Mouse (Mus musculus) stomach, embryonic 16.5 days (tissue): ENCODE measurements at regions not wholly inside any gene's neighbourhood (a gene's known extent, or its start where the extent isn't known, plus 50 kb on each side); places are given as distances from the start of the nearest gene placed in this dataset.

Source experiments
- ATAC-seq: fragments of 200-750 bp; cut with Nextera tagmentation; 2 replicates; pipeline ENCODE4 v1.8.0; 2017; ENCODE audit warnings: moderate number of reproducible peaks, moderate TSS enrichment; ENCODE audit not compliant: insufficient read depth, low FRiP score
- H3K27ac ChIP-seq: fragments of 300-500 bp; sonication (generic); 2 replicates; pipeline ENCODE4 v1.5.1; 2014; ENCODE audit warnings: low read length
- H3K27me3 ChIP-seq: fragments of 300-500 bp; sonication (generic); 2 replicates; pipeline ENCODE4 v1.6.1; 2014; ENCODE audit warnings: low read length, control low read depth, mixed read lengths; ENCODE audit not compliant: control insufficient read depth, insufficient read depth
- H3K36me3 ChIP-seq: fragments of 300-500 bp; sonication (generic); 2 replicates; pipeline ENCODE4 v1.6.1; 2014; ENCODE audit warnings: low read length; ENCODE audit not compliant: control insufficient read depth, insufficient read depth
- H3K4me1 ChIP-seq: fragments of 300-500 bp; sonication (generic); 2 replicates; pipeline ENCODE4 v1.6.1; 2014; ENCODE audit warnings: low read length, control low read depth, mixed read lengths; ENCODE audit not compliant: control insufficient read depth, insufficient read depth
- H3K4me2 ChIP-seq: fragments of 300-500 bp; sonication (generic); 2 replicates; pipeline ENCODE4 v1.6.1; 2014; ENCODE audit warnings: low read depth, low read length, mixed read lengths
- H3K4me3 ChIP-seq: fragments of 300-500 bp; sonication (generic); replicated peaks from 2 replicates; pipeline ENCODE4 v1.5.1; 2014; ENCODE audit warnings: mild to moderate bottlenecking, low read length
- H3K9ac ChIP-seq: fragments of 300-500 bp; sonication (generic); 2 replicates; pipeline ENCODE4 v1.6.1; 2014; ENCODE audit warnings: low read length
- H3K9me3 ChIP-seq: fragments of 300-500 bp; sonication (generic); replicated peaks from 2 replicates; pipeline ENCODE4 v1.6.1; 2016; ENCODE audit warnings: low read length, control low read depth; ENCODE audit not compliant: control insufficient read depth
- WGBS: fragments of 180-500 bp; shearing (Covaris S2); extraction: QIAGEN DNeasy Blood & Tissue Kit; methylation state at CpG from one replicate; pipeline ENCODE4 v1.1.7; 2014; 5-methylcytosine and 5-hydroxymethylcytosine counted together

- H3K9me3 ChIP-seq = no peaks in the 10 kb centered on the region
- WGBS = 92% methylated on average over 1 of the region's 1 CpGs
- H3K4me3 ChIP-seq = no peak overlapping the region
- no peaks in the 10 kb centered on the region for H3K4me1 ChIP-seq
- ATAC-seq = no peak
- H3K27ac ChIP-seq = no peak overlapping the region
- H3K27me3 ChIP-seq = no peaks in the 10 kb centered on the region
- no peak overlapping the region for H3K9ac ChIP-seq
- no peaks in the 10 kb centered on the region for H3K36me3 ChIP-seq
- H3K4me2 ChIP-seq = no peak overlapping the region
Observed at GRCm38 (mm10) chr14:96794806-96795205, 275.9 kb upstream of the Klhl1 start.

GRCm38 (mm10) chr14:96787917-96788316 is 269.0 kb upstream of the Klhl1 start:
- H3K4me2 ChIP-seq = no peak overlapping the region
- no peak overlapping the region for H3K9ac ChIP-seq
- ATAC-seq = no peak
- H3K4me3 ChIP-seq = no peak overlapping the region
- WGBS = 70% methylated on average over 3 of the region's 3 CpGs
- no peaks in the 10 kb centered on the region for H3K4me1 ChIP-seq
- H3K27ac ChIP-seq = no peak overlapping the region
- no peaks in the 10 kb centered on the region for H3K9me3 ChIP-seq
- no peaks in the 10 kb centered on the region for H3K27me3 ChIP-seq
- H3K36me3 ChIP-seq = no peaks in the 10 kb centered on the region

GRCm38 (mm10) chr14:96787286-96787685 is 268.4 kb upstream of the Klhl1 start:
- no peak for ATAC-seq
- Histone ChIP-seq H3K36me3 (no peaks in the 10 kb centered on the region), H3K4me1 (no peaks in the 10 kb centered on the region), H3K27me3 (no peaks in the 10 kb centered on the region), H3K4me2 (no peak overlapping the region), H3K4me3 (no peak overlapping the region), H3K9me3 (no peaks in the 10 kb centered on the region), H3K27ac (no peak overlapping the region), H3K9ac (no peak overlapping the region)
- 30% methylated on average over 1 of the region's 1 CpGs for WGBS

GRCm38 (mm10) chr14:96775801-96776200 is 256.9 kb upstream of the Klhl1 start:
- no peaks in the 10 kb centered on the region for H3K36me3 ChIP-seq
- H3K27ac ChIP-seq = no peak overlapping the region
- H3K4me3 ChIP-seq = no peak overlapping the region
- H3K4me2 ChIP-seq = no peak overlapping the region
- H3K27me3 ChIP-seq = no peaks in the 10 kb centered on the region
- no peak for ATAC-seq
- no peak overlapping the region for H3K9ac ChIP-seq
- no peaks in the 10 kb centered on the region for H3K9me3 ChIP-seq
- no peaks in the 10 kb centered on the region for H3K4me1 ChIP-seq
- 60% methylated on average over 1 of the region's 1 CpGs for WGBS

- Histone ChIP-seq H3K36me3 (no peaks in the 10 kb centered on the region), H3K9ac (no peak overlapping the region), H3K27ac (no peak overlapping the region), H3K4me1 (no peaks in the 10 kb centered on the region), H3K4me3 (no peak overlapping the region), H3K27me3 (no peaks in the 10 kb centered on the region), H3K4me2 (no peak overlapping the region), H3K9me3 (no peaks in the 10 kb centered on the region)
- no peak for ATAC-seq
- 88% methylated on average over 8 of the region's 8 CpGs for WGBS
Observed at GRCm38 (mm10) chr14:96760591-96760990, 241.7 kb upstream of the Klhl1 start.

GRCm38 (mm10) chr14:96733211-96733610 is 214.3 kb upstream of the Klhl1 start:
- ATAC-seq = no peak
- WGBS = 57% methylated on average over 4 of the region's 4 CpGs
- no peaks in the 10 kb centered on the region for H3K36me3 ChIP-seq

GRCm38 (mm10) chr14:96697086-96697485 is 178.2 kb upstream of the Klhl1 start:
- Histone ChIP-seq H3K4me3 (no peak overlapping the region), H3K9ac (no peak overlapping the region), H3K9me3 (no peaks in the 10 kb centered on the region), H3K27ac (no peak overlapping the region), H3K27me3 (no peaks in the 10 kb centered on the region), H3K36me3 (no peaks in the 10 kb centered on the region), H3K4me2 (no peak overlapping the region), H3K4me1 (no peaks in the 10 kb centered on the region)
- ATAC-seq = no peak

More at GRCm38 (mm10) chr14:96733211-96733610, 214.3 kb upstream of the Klhl1 start:
- no peaks in the 10 kb centered on the region for H3K4me1 ChIP-seq
- H3K27me3 ChIP-seq = no peaks in the 10 kb centered on the region
- no peaks in the 10 kb centered on the region for H3K9me3 ChIP-seq
- no peak overlapping the region for H3K4me3 ChIP-seq
- no peak overlapping the region for H3K9ac ChIP-seq
- H3K4me2 ChIP-seq = no peak overlapping the region
- no peak overlapping the region for H3K27ac ChIP-seq

GRCm38 (mm10) chr14:96690923-96691322 is 172.0 kb upstream of the Klhl1 start:
- ATAC-seq = no peak
- 60% methylated on average over 1 of the region's 1 CpGs for WGBS
- H3K27me3 ChIP-seq = no peaks in the 10 kb centered on the region
- H3K9ac ChIP-seq = no peak overlapping the region
- no peaks in the 10 kb centered on the region for H3K9me3 ChIP-seq
- no peak overlapping the region for H3K4me3 ChIP-seq
- no peaks in the 10 kb centered on the region for H3K36me3 ChIP-seq
- no peaks in the 10 kb centered on the region for H3K4me1 ChIP-seq
- H3K27ac ChIP-seq = no peak overlapping the region
- H3K4me2 ChIP-seq = no peak overlapping the region

GRCm38 (mm10) chr14:96683943-96684342 is 165.0 kb upstream of the Klhl1 start:
- Histone ChIP-seq H3K27me3 (no peaks in the 10 kb centered on the region), H3K9me3 (no peaks in the 10 kb centered on the region), H3K9ac (no peak overlapping the region), H3K36me3 (no peaks in the 10 kb centered on the region), H3K4me2 (no peak overlapping the region), H3K4me3 (no peak overlapping the region), H3K27ac (no peak overlapping the region), H3K4me1 (no peaks in the 10 kb centered on the region)
- no peak for ATAC-seq
- WGBS = 61% methylated on average over 5 of the region's 5 CpGs

- no peak overlapping the region for H3K27ac ChIP-seq
- H3K9me3 ChIP-seq = no peaks in the 10 kb centered on the region
- H3K9ac ChIP-seq = no peak overlapping the region
- no peak overlapping the region for H3K4me3 ChIP-seq
- no peaks in the 10 kb centered on the region for H3K36me3 ChIP-seq
- no peaks in the 10 kb centered on the region for H3K27me3 ChIP-seq
- no peak for ATAC-seq
- no peak overlapping the region for H3K4me2 ChIP-seq
- H3K4me1 ChIP-seq = no peaks in the 10 kb centered on the region
- 55% methylated on average over 3 of the region's 3 CpGs for WGBS
Observed at GRCm38 (mm10) chr14:96681740-96682139, 162.8 kb upstream of the Klhl1 start.
